ENCODE assay signal across 11 mouse cellular contexts in the genomic region with DNA sequence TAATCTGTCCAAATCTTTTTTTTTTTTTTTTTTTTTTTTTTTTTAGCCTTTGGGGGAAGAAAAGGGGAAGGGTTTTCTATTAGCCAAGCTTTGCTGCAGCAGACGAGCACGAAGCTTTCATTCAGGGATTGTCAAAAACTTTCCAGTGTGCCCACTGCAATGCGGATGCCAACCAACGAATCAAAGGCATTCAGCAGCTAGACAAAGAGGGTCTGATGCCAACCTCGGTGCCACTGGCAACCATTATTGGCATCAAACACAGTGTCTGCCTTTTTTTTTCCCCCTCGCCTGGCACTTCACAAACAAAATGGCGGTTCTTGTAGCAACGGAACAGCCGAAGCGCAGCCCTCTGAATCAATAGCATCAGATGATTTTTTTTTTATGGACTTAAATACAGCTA.
A peak's percentile ranks its signal among the peaks of the same experiment; 100 is the strongest.
DNase-seq lines count a peak whose midpoint lies in the region; ATAC-seq and TF ChIP-seq lines count a peak whose summit lies in the region.
"Had no signal": no experiment of that assay in that cellular context is flagged by ENCODE, and none has a peak within 500 bp of the region (broad histone marks: within the 10 kb centered on the region; RNA-seq: fewer than 3 reads in every experiment).

No protein-coding gene starts in this region.

- H3K36me3 ChIP-seq in hindbrain, postnatal 0 days (ENCODE audit: insufficient read depth, low read length) = 0 out of 2 replicates have a peak, but pooled peaks cover 6% of the 10 kb centered on the region
- no peaks in the 10 kb centered on the region for H3K36me3 ChIP-seq in midbrain, postnatal 0 days (ENCODE audit: insufficient read depth, low read length)

- DNase-seq in layer of hippocampus, adult 11-12 months (ENCODE audit: low spot score) = peak; percentile 88
- DNase-seq in layer of hippocampus, adult 9-10 months (ENCODE audit: low spot score) = no peak
- peak; percentile 89 to 90 for DNase-seq in cerebellum, postnatal 14 days
- peak; percentile 96 for DNase-seq in hindbrain, postnatal 0 days (ENCODE audit: low spot score)
- DNase-seq in midbrain, postnatal 0 days (ENCODE audit: low spot score) = peak; percentile 97
- DNase-seq in heart, adult 8-10 months (ENCODE audit: low spot score) = no peak
- no peak for DNase-seq in thymus, postnatal 14 days
- no peak for DNase-seq in adrenal gland, postnatal 10 days
- DNase-seq: heart, adult 11 months; kidney, adult 11 months; liver, embryonic 13.5 days had no signal

- WGBS in hindbrain, postnatal 0 days = 30% methylated on average over 10 of the region's 10 CpGs
- WGBS in midbrain, postnatal 0 days = 56% methylated on average over 10 of the region's 10 CpGs

- peak overlapping the region; percentile 86 for H3K27ac ChIP-seq in hindbrain, postnatal 0 days
- peak overlapping the region; percentile 51; the same call in 1 of the 2 replicates for H3K27ac ChIP-seq in midbrain, postnatal 0 days (ENCODE audit: low read depth, low read length)
- H3K27ac ChIP-seq: liver, embryonic 13.5 days had no signal

- H3K4me3 ChIP-seq in hindbrain, postnatal 0 days (ENCODE audit: low read length) = peak overlapping the region; percentile 81
- H3K4me3 ChIP-seq in midbrain, postnatal 0 days (ENCODE audit: low read depth, low read length) = no peak overlapping the region
- H3K4me3 ChIP-seq: liver, embryonic 13.5 days had no signal

- H3K4me1 ChIP-seq in hindbrain, postnatal 0 days (ENCODE audit: insufficient read depth, low read length) = 0 out of 2 replicates have a peak, but pooled peaks cover 3% of the 10 kb centered on the region
- no peaks in the 10 kb centered on the region for H3K4me1 ChIP-seq in midbrain, postnatal 0 days (ENCODE audit: insufficient read depth, low read length)

- peak; percentile 79 for ATAC-seq in hindbrain, postnatal 0 days
- peak; percentile 81 for ATAC-seq in midbrain, postnatal 0 days (ENCODE audit: low FRiP score)

- no peak for TF ChIP-seq CTCF in hindbrain, postnatal 0 days (IDR thresholded peaks at IDR 0.05; ENCODE audit: low read depth)
- no peak for TF ChIP-seq CTCF in midbrain, postnatal 0 days (IDR thresholded peaks at IDR 0.05)

- 0 out of 2 replicates have a peak overlapping the region, but pooled peaks have one; percentile 58 for H3K9ac ChIP-seq in hindbrain, postnatal 0 days (replicated peaks; ENCODE audit: low read length)
- H3K9ac ChIP-seq in midbrain, postnatal 0 days (replicated peaks; ENCODE audit: low read length, poor library complexity, severe bottlenecking) = no peak overlapping the region
- H3K9ac ChIP-seq: liver, embryonic 13.5 days had no signal

- H3K9me3 ChIP-seq in hindbrain, postnatal 0 days (ENCODE audit: low read length) = no peaks in the 10 kb centered on the region
- no peaks in the 10 kb centered on the region for H3K9me3 ChIP-seq in midbrain, postnatal 0 days (ENCODE audit: low read length)
- H3K9me3 ChIP-seq: liver, embryonic 13.5 days had no signal

- H3K27me3 ChIP-seq in hindbrain, postnatal 0 days (ENCODE audit: insufficient read depth, low read length) = no peaks in the 10 kb centered on the region
- H3K27me3 ChIP-seq in midbrain, postnatal 0 days (ENCODE audit: insufficient read depth, low read length) = no peaks in the 10 kb centered on the region

- H3K4me2 ChIP-seq in hindbrain, postnatal 0 days (ENCODE audit: low read depth, low read length) = peak overlapping the region; percentile 74
- peak overlapping the region; percentile 30; the same call in 1 of the 2 replicates for H3K4me2 ChIP-seq in midbrain, postnatal 0 days (ENCODE audit: low read depth, low read length, poor library complexity, severe bottlenecking)
- H3K4me2 ChIP-seq: liver, embryonic 13.5 days had no signal

Comparison
In these comparisons a context has a peak if more than half of its experiments do, and no peak if none do; other contexts are left out.
1. DNase-seq: peak in layer of hippocampus, adult 11-12 months (single experiment), cerebellum, postnatal 14 days (2 of 2), hindbrain, postnatal 0 days (single experiment) and midbrain, postnatal 0 days (single experiment); none in layer of hippocampus, adult 9-10 months (single experiment), heart, adult 8-10 months (single experiment), thymus, postnatal 14 days (single experiment) and adrenal gland, postnatal 10 days (single experiment).